Mouse (Mus musculus) gastrocnemius, postnatal 36 days (tissue): Measurements from ENCODE around the gene Gm10073. TPM values are rescaled to one million over a fixed set of nuclear protein-coding genes. Genes with fewer than 3 reads are reported as not detected.
A peak's percentile ranks its signal among the peaks of the same experiment; 100 is the strongest.

ENCODE experiments used
- DNase-seq, 2 experiments: peaks; one replicate each; pipeline ENCODE4 v3.0.0; 2022
- intact Hi-C: fragments of 180-260 bp; cut with DNase I; formaldehyde crosslinking; loops from one replicate; pipeline ENCODE4 v1.15.1; 2025
- total RNA-seq, 2 experiments: library from RNA; stranded (reverse); gene quantifications; 2 replicates each; pipeline ENCODE4 v1.2.3; 2021

Gene Gm10073
- total RNA-seq, 2 experiments from 2014 or later: 77.3 to 89.2 TPM

DNA sequence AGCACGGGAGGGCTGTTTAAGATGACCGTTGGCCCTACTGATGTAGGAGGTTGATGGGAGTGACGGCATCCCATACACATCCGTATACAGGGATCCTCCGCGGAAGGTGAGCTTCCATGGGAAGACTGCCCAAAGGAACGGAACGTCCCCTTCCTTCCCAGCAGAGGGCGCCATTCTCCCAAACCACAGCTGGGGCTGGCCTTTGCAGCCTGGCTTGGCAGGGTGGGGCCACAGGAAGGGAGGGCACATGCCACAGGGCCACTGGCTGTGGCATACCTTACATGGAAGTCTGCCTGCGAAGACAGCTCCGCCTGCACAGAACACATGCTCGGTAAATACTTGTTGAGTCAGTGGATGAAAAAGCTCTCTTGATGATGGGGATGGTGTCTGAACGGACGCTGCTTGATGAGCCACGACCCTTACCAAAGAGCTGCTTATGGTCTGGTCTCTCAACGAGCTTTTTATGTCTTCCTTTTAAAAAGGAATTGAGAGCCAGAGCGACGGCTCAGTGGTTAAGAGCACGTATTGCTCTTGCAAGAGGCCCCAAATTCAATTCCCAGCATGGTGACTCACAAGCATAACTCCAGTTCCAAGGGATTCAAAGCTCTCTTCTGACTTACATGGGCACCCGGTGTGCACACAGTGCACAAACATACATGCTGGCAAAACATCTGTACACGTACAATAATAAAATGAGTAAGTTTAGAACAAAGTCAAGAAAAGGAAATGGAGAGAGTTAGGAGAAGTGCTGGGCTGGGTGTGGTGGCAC is 12.0 kb downstream of the Gm10073 start:
- intact Hi-C loops: loop anchor here (1.0 kb wide), 1 partner anchor 87 kb away; no protein-coding TSS in a partner anchor
- DNase-seq: peak; percentile 49 to 51

- intact Hi-C loops: no loop called here
- no peak for DNase-seq
Measured at GRCm38 (mm10) chr8:106559844-106560243, 13.4 kb downstream of the Gm10073 start.

GRCm38 (mm10) chr8:106556068-106556645 is 17.1 kb downstream of the Gm10073 start:
- DNase-seq: no peak
- intact Hi-C loops: no loop called here

DNA sequence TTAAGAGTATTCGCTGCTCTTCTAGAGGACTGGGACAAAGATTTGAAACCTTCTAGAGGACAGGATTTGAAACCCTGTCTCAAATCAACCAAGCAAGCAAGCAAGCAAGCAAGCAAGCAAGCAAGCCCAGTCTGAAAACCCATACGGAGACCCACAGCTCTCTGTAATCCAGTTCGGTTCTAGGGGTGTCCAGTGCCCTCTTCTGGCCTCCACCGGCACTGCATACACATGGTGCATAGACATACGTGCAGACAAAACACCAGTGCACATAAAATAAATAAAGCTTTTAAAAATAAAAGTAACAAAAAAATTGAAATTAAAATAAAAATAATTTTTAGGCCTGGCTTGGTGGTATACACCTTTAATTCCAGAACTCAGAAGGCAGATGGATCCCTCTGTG is 19.2 kb downstream of the Gm10073 start:
- no peak for DNase-seq
- intact Hi-C loops: no loop called here

DNA sequence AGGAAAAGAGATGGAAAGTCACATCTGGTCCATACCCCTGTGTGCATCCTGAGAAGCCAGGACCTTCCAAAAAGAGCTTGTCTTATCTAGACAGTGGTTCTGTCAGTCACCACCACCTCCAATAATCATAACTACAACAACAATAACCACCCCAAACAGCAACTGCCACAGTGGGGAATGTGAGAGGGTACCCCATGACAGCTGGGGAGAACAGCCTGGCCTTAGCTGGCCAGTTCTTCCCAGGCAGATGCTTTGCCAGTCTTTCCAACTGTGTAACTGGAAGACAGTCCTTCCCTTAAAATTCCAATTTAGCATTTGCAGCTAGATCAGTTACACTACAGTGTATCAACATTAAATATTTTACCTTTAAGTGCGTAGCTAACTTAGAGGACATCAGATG is 22.4 kb downstream of the Gm10073 start:
- no peak for DNase-seq
- intact Hi-C loops: no loop called here

DNA sequence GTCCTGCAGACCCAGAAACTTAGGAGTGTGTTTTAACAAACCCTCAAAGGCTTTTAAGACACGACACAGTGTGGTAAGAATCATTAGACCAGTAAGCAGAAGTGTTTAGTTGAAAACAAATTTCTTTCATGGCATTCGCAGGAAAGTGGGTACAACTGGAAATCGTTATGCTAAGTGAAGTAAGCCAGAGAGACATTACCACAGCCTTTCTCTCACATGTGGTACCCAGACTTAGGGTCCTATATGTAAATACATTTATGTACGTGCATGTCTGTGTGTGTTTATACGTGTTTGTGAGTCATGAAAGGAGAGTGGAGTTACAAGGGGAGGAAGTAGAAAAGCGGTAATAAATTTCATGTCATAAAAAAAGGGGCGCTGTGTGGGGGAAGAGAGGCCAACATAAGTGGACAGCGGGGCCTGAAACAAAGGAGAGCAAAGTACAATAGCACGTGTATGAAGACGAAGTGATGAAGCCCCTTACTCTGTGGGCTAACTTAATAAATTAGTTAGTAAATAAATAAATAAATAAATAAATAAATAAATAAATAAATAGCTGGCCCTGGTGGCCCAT is 24.8 kb downstream of the Gm10073 start:
- intact Hi-C loops: no loop called here
- DNase-seq: no peak

DNA sequence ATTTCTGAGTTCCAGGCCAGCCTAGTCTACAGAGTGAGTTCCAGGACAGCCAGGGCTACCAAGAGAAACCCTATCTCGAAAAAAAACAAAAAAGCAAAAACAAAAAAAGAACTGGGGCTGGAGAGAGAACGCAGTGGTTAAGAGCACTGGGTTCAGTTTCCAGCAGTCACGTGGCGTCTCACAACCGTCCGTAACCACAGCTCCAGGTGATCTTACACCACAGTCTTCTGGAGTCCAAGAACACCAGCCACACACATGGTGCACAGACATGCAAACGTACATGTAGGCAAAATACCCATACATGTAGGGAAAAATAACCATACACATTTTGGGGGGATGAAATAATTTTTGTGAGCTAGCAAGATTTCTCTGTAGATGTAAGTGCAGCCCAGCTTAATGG is 26.5 kb downstream of the Gm10073 start:
- no peak for DNase-seq
- intact Hi-C loops: no loop called here

GRCm38 (mm10) chr8:106545149-106545548 is 28.1 kb downstream of the Gm10073 start:
- intact Hi-C loops: no loop called here
- DNase-seq: no peak

DNA sequence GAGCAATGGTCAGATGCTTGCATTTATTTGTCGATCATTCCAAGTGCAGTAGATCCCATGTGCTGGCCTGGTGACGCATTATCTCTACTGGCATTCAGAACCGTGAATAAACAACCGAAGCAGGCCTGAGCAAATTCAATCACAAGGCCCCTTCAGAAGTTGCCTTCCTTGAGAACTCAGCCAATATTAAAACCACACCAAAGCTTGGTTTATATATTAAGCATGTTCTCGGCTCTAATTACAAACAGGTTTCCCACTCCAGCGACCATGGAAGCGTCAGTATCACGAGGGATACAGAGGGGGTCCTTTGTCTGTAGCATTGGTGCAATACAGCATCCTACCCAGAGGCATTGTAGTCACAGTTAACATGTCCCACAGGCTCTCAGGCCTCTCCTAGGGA is 30.2 kb downstream of the Gm10073 start:
- no peak for DNase-seq
- intact Hi-C loops: no loop called here

- intact Hi-C loops: no loop called here
- no peak for DNase-seq
Measured at GRCm38 (mm10) chr8:106541002-106541401, 32.3 kb downstream of the Gm10073 start.

GRCm38 (mm10) chr8:106539193-106539592 is 34.1 kb downstream of the Gm10073 start:
- intact Hi-C loops: no loop called here
- no peak for DNase-seq

GRCm38 (mm10) chr8:106535448-106535847 is 37.8 kb downstream of the Gm10073 start:
- DNase-seq: no peak
- intact Hi-C loops: loop anchor here (2.0 kb wide), 1 partner anchor 103 kb away; no protein-coding TSS in a partner anchor

DNA sequence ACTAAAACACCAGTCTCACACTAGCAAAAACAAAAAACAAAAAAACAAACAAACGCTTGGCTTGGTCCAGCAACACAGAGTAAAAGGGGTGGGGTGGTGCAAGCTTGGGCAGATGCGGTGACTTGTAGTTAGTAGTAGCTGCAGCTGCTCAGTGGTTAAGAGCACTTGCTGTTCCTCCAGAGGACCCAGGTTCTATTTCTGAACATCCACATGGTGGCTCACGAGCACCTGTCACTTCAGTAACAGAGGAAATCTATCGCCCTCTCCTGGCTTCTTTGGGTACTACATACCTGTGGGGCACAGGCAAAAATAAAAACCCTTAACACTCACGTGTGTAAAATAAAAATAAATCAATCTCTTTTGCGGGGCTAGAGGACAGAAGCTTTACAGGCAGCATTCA is 38.8 kb downstream of the Gm10073 start:
- intact Hi-C loops: loop anchor here (2.0 kb wide), 1 partner anchor 102 kb away; no protein-coding TSS in a partner anchor
- DNase-seq: no peak

- no peak for DNase-seq
- intact Hi-C loops: loop anchor here (2.0 kb wide), 1 partner anchor 101 kb away; no protein-coding TSS in a partner anchor
Measured at GRCm38 (mm10) chr8:106533709-106534108, 39.6 kb downstream of the Gm10073 start.

DNA sequence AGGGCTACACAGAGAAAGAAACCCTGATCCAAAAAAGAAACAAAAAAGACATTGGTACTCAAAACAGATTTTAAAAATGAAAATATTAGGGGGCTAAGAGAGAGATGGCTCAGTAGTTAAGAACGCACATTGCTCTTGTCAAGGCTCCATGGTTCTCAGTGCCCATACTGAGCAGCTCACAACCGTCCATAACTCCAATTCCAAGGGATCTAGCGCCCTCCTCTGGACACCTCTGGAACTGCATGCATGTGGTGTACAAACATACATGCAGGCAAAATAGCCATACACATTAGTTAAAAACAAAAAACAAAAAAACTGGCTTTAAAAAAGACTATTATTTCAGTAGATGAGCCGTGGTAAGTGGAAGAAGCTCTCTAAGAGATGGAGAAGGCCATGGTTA is 42.7 kb downstream of the Gm10073 start:
- DNase-seq: no peak
- intact Hi-C loops: no loop called here

GRCm38 (mm10) chr8:106529885-106530482 is 43.3 kb downstream of the Gm10073 start:
- intact Hi-C loops: no loop called here
- DNase-seq: no peak

- DNase-seq: no peak
- intact Hi-C loops: no loop called here
Measured at GRCm38 (mm10) chr8:106528596-106529249, 44.5 kb downstream of the Gm10073 start.

- intact Hi-C loops: no loop called here
- no peak for DNase-seq
Measured at GRCm38 (mm10) chr8:106527241-106528036, 45.8 kb downstream of the Gm10073 start.

DNA sequence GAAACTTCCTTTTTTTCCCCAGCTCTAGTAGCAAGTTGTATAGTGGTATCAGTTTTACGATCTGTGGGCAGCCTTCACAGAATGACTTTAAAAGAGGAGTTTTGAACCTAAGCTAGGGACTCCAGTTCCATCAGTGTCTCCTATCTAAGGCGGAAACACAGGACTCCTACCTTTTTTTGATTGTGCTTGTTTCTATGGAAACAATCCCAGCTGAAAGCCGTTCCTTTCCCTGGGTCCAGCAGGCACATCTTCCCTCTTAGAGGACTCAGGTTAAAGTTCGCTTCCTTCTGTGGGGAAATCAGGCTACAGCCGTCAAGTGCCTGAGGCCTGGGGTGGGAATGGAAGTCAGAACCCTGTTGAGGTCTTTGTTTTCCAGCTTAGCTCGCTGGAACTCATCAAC is 46.5 kb downstream of the Gm10073 start:
- intact Hi-C loops: no loop called here
- DNase-seq: no peak
